Mouse (Mus musculus): ENCODE measurements at regions not wholly inside any gene's neighbourhood (a gene's known extent, or its start where the extent isn't known, plus 50 kb on each side); places are given as distances from the start of the nearest gene placed in this dataset.

GRCm38 (mm10) chr13:5736472-5736871, 124.8 kb upstream of the Klf6 start:
- Histone ChIP-seq H3K9me3 (ENCODE audit: low read depth, low read length) (no peaks in the 10 kb centered on the region), H3K4me2 (no peak overlapping the region), H3K36me3 (ENCODE audit: insufficient read depth) (no peaks in the 10 kb centered on the region), H3K27ac (ENCODE audit: low read depth) (no peak overlapping the region), H3K9ac (no peak overlapping the region), H3K4me1 (ENCODE audit: insufficient read depth) (no peaks in the 10 kb centered on the region), H3K4me3 (ENCODE audit: low read depth, low read length) (no peak overlapping the region), H3K27me3 (ENCODE audit: insufficient read depth, low read length) (no peaks in the 10 kb centered on the region)
- no peak for TF ChIP-seq CTCF (IDR thresholded peaks at IDR 0.05; ENCODE audit: low read depth)
- ATAC-seq (ENCODE audit: insufficient read depth) (no peak), DNase-seq (no peak)
- 89% methylated on average over 6 of the region's 6 CpGs for WGBS

DNA sequence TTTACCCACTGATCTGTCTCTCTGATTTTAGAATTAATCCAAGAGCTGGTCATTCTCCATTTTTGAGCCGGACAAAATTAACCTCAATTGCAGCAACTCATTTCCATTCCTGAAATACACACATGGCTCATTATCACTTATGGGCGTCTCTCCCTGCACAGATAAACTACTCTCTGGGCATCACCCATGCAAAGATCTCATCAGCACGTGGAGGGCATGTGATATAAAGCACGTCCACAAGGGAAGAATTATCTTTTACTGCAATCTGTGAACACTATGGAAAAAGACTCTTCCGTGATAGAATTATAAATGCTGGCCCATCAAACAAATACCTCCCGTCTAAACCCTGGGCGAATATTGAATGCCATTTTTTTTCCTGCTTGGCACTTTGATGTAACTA, 124.1 kb upstream of the Klf6 start:
- Histone ChIP-seq H3K9me3 (ENCODE audit: low read depth, low read length) (no peaks in the 10 kb centered on the region), H3K4me2 (no peak overlapping the region), H3K4me3 (ENCODE audit: low read depth, low read length) (no peak overlapping the region), H3K36me3 (ENCODE audit: insufficient read depth) (no peaks in the 10 kb centered on the region), H3K27me3 (ENCODE audit: insufficient read depth, low read length) (no peaks in the 10 kb centered on the region), H3K4me1 (ENCODE audit: insufficient read depth) (no peaks in the 10 kb centered on the region), H3K9ac (no peak overlapping the region), H3K27ac (ENCODE audit: low read depth) (no peak overlapping the region)
- no peak for DNase-seq
- 82% methylated on average over 7 of the region's 7 CpGs for WGBS
- ATAC-seq (ENCODE audit: insufficient read depth): no peak
- no peak for TF ChIP-seq CTCF (IDR thresholded peaks at IDR 0.05; ENCODE audit: low read depth)

GRCm38 (mm10) chr13:5740805-5741204, 120.5 kb upstream of the Klf6 start:
- no peak for ATAC-seq (ENCODE audit: insufficient read depth)
- H3K27ac ChIP-seq (ENCODE audit: low read depth): no peak overlapping the region

GRCm38 (mm10) chr13:5744949-5745348, 116.3 kb upstream of the Klf6 start:
- Histone ChIP-seq H3K27ac (ENCODE audit: low read depth) (no peak overlapping the region), H3K4me1 (ENCODE audit: insufficient read depth) (no peaks in the 10 kb centered on the region), H3K4me2 (no peak overlapping the region), H3K4me3 (ENCODE audit: low read depth, low read length) (no peak overlapping the region), H3K36me3 (ENCODE audit: insufficient read depth) (no peaks in the 10 kb centered on the region), H3K9ac (no peak overlapping the region), H3K9me3 (ENCODE audit: low read depth, low read length) (no peaks in the 10 kb centered on the region), H3K27me3 (ENCODE audit: insufficient read depth, low read length) (no peaks in the 10 kb centered on the region)
- no peak for DNase-seq
- no peak for TF ChIP-seq CTCF (IDR thresholded peaks at IDR 0.05; ENCODE audit: low read depth)
- WGBS: 75% methylated on average over 6 of the region's 6 CpGs
- no peak for ATAC-seq (ENCODE audit: insufficient read depth)

More at GRCm38 (mm10) chr13:5740805-5741204, 120.5 kb upstream of the Klf6 start:
- no peak overlapping the region for H3K4me3 ChIP-seq (ENCODE audit: low read depth, low read length)
- no peak for TF ChIP-seq CTCF (IDR thresholded peaks at IDR 0.05; ENCODE audit: low read depth)
- WGBS: 76% methylated on average over 1 of the region's 1 CpGs
- no peaks in the 10 kb centered on the region for H3K4me1 ChIP-seq (ENCODE audit: insufficient read depth)
- H3K36me3 ChIP-seq (ENCODE audit: insufficient read depth): no peaks in the 10 kb centered on the region
- H3K27me3 ChIP-seq (ENCODE audit: insufficient read depth, low read length): no peaks in the 10 kb centered on the region
- no peak overlapping the region for H3K4me2 ChIP-seq
- no peaks in the 10 kb centered on the region for H3K9me3 ChIP-seq (ENCODE audit: low read depth, low read length)
- H3K9ac ChIP-seq: no peak overlapping the region
- DNase-seq: no peak

DNA sequence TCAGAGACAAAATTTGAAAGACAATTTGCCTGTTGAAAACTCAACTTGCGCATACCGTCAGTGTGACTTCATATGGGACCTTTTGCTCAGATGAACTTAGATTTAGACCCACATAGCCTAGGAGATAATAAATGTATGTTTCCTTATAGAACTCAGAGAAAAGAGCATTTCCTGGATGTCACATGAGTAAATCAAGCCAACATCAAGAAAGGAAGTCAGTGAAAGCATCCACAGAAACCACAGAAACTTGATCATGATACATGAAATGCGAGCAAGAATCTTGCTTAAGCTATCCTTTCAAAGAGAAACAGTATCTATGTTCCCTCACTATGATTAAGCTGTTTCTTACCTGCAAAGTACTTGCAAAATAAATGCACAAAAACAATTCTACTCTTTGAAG, 104.1 kb upstream of the Klf6 start:
- no peak for ATAC-seq (ENCODE audit: insufficient read depth)
- no peak for TF ChIP-seq CTCF (IDR thresholded peaks at IDR 0.05; ENCODE audit: low read depth)
- no peaks in the 10 kb centered on the region for H3K9me3 ChIP-seq (ENCODE audit: low read depth, low read length)
- H3K9ac ChIP-seq: no peak overlapping the region
- H3K27me3 ChIP-seq (ENCODE audit: insufficient read depth, low read length): no peaks in the 10 kb centered on the region
- H3K4me3 ChIP-seq (ENCODE audit: low read depth, low read length): no peak overlapping the region
- H3K27ac ChIP-seq (ENCODE audit: low read depth): no peak overlapping the region
- DNase-seq: no peak
- no peaks in the 10 kb centered on the region for H3K4me1 ChIP-seq (ENCODE audit: insufficient read depth)
- 93% methylated on average over 3 of the region's 3 CpGs for WGBS
- H3K4me2 ChIP-seq: no peak overlapping the region
- no peaks in the 10 kb centered on the region for H3K36me3 ChIP-seq (ENCODE audit: insufficient read depth)

- ATAC-seq (ENCODE audit: insufficient read depth) (no peak), DNase-seq (no peak)
- Histone ChIP-seq H3K9me3 (ENCODE audit: low read depth, low read length) (no peaks in the 10 kb centered on the region), H3K9ac (no peak overlapping the region), H3K36me3 (ENCODE audit: insufficient read depth) (no peaks in the 10 kb centered on the region), H3K4me1 (ENCODE audit: insufficient read depth) (no peaks in the 10 kb centered on the region), H3K4me2 (no peak overlapping the region), H3K27me3 (ENCODE audit: insufficient read depth, low read length) (no peaks in the 10 kb centered on the region), H3K27ac (ENCODE audit: low read depth) (no peak overlapping the region), H3K4me3 (ENCODE audit: low read depth, low read length) (no peak overlapping the region)
- no peak for TF ChIP-seq CTCF (IDR thresholded peaks at IDR 0.05; ENCODE audit: low read depth)
- 62% methylated on average over 1 of the region's 1 CpGs for WGBS
Measured at GRCm38 (mm10) chr13:5757963-5758362, 103.3 kb upstream of the Klf6 start.

DNA sequence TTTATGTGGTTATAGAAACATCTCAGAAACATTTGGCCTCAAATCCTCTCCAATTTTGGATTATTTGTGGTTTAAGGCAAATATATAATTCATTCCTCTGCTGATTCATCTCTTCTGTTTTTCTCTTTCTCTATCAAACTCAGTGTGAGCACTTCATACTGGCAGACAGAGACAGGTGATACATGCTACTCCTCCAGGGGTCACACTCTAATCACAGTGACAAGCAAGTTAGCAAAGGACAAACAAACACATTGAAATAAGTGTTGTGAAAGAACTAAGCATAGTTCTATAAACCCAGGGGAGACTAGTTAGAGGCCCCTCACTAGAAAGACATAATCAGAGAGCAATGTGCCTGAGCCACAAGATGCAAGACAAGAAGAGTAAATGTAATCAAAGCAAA, 101.3 kb upstream of the Klf6 start:
- H3K27ac ChIP-seq (ENCODE audit: low read depth): no peak overlapping the region
- no peak for DNase-seq
- no peak overlapping the region for H3K9ac ChIP-seq
- no peaks in the 10 kb centered on the region for H3K27me3 ChIP-seq (ENCODE audit: insufficient read depth, low read length)
- ATAC-seq (ENCODE audit: insufficient read depth): no peak
- H3K4me1 ChIP-seq (ENCODE audit: insufficient read depth): no peaks in the 10 kb centered on the region
- TF ChIP-seq CTCF (IDR thresholded peaks at IDR 0.05; ENCODE audit: low read depth): no peak
- H3K4me3 ChIP-seq (ENCODE audit: low read depth, low read length): no peak overlapping the region
- no peaks in the 10 kb centered on the region for H3K36me3 ChIP-seq (ENCODE audit: insufficient read depth)
- no peaks in the 10 kb centered on the region for H3K9me3 ChIP-seq (ENCODE audit: low read depth, low read length)
- no peak overlapping the region for H3K4me2 ChIP-seq

- no peak for TF ChIP-seq CTCF (IDR thresholded peaks at IDR 0.05; ENCODE audit: low read depth)
- no peak for ATAC-seq (ENCODE audit: insufficient read depth)
- no peak for DNase-seq
- no peak overlapping the region for H3K4me3 ChIP-seq (ENCODE audit: low read depth, low read length)
- H3K4me2 ChIP-seq: no peak overlapping the region
- H3K36me3 ChIP-seq (ENCODE audit: insufficient read depth): no peaks in the 10 kb centered on the region
- no peaks in the 10 kb centered on the region for H3K27me3 ChIP-seq (ENCODE audit: insufficient read depth, low read length)
- no peak overlapping the region for H3K9ac ChIP-seq
- H3K9me3 ChIP-seq (ENCODE audit: low read depth, low read length): no peaks in the 10 kb centered on the region
- no peak overlapping the region for H3K27ac ChIP-seq (ENCODE audit: low read depth)
- 46% methylated on average over 6 of the region's 6 CpGs for WGBS
- no peaks in the 10 kb centered on the region for H3K4me1 ChIP-seq (ENCODE audit: insufficient read depth)
Measured at GRCm38 (mm10) chr13:5766394-5766793, 94.9 kb upstream of the Klf6 start.

All from lung, embryonic 14.5 days (tissue).